Mouse (Mus musculus): ENCODE measurements around the gene Tpk1.

- TF ChIP-seq POLR2A (IDR thresholded peaks at IDR 0.05; ENCODE audit: low read depth, low read length) (no peak), CTCF (IDR thresholded peaks at IDR 0.05; ENCODE audit: extremely low read depth, insufficient read length, insufficient replicate concordance, low read depth, low read length) (no peak)
These were observed 25.8 kb upstream of the Tpk1 start for GRCm38 (mm10) chr6:43691863-43692262.
